Mouse (Mus musculus) lung, adult 2 months (tissue): ENCODE results near the gene Galnt10.

Source experiments
- CTCF ChIP-seq: fragments of 200-500 bp; IDR thresholded peaks from 2 replicates; pipeline ENCODE4 v1.5.1; 2011; ENCODE audit warnings: mild to moderate bottlenecking, low read length, control low read depth; ENCODE audit not compliant: insufficient read depth
- POLR2A ChIP-seq: fragments of 200-500 bp; IDR thresholded peaks from 2 replicates; pipeline ENCODE4 v1.6.1; 2011; ENCODE audit warnings: low read depth, mild to moderate bottlenecking, control low read depth, low read length, borderline replicate concordance; ENCODE audit errors: extremely low read depth

- no peak for TF ChIP-seq POLR2A
- TF ChIP-seq CTCF = no peak
Observed at GRCm38 (mm10) chr11:57832552-57833201, 187.4 kb downstream of the Galnt10 start, which contains the start of gene Hand1.
